Mouse (Mus musculus): ENCODE measurements around the gene Ghr. TPM values are rescaled to one million over a fixed set of nuclear protein-coding genes. Genes with fewer than 3 reads are reported as not detected.

Gene Ghr
- total RNA-seq, 2 experiments from 2014 or later: 112 to 122 TPM

- no peak for DNase-seq
Measured at GRCm38 (mm10) chr15:3445285-3445909, 137.9 kb downstream of the Ghr start.

GRCm38 (mm10) chr15:3444448-3445020 lies 138.8 kb downstream of the Ghr start:
- no peak for DNase-seq

- DNase-seq: no peak
Measured at GRCm38 (mm10) chr15:3441506-3442286, 141.6 kb downstream of the Ghr start.

GRCm38 (mm10) chr15:3437381-3437780 lies 145.9 kb downstream of the Ghr start:
- no peak for DNase-seq

DNA sequence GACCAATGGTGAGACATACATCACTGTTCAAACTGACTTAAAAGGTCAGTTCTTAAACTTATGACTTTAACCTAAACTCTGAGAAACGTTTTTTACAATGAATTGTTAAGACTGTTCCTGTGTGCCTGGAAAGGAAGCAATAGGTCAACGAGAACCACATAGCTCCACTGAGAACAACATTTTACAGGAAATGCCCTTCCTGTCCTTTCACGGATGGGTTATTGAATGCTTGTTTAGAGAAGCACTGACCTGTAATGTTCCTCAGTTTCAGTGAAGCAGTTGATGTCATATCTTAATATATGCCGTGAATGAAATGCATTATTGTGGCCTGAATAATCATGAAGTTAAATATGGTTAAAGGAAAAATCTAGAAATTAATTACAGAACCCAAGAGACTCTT lies 147.7 kb downstream of the Ghr start:
- DNase-seq: no peak

DNA sequence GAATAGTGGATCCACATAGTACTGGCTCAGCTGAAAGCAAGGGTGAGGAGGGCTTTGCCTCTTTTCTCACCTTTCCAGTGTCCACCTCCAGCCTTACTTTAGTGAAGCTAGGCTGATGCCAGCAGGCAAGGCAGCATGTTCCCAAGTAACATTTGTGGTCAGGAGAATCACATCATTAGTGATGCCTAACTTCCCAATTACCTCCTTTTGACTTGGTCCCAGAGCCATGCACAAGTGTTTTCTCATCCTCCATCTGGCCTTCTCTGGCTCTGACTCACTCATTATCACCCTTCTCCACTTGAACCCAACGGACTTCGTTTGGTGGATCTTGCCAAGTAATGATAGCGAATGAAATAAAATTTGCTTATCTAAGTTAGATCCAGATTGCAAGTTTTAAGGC lies 148.8 kb downstream of the Ghr start:
- no peak for DNase-seq

DNA sequence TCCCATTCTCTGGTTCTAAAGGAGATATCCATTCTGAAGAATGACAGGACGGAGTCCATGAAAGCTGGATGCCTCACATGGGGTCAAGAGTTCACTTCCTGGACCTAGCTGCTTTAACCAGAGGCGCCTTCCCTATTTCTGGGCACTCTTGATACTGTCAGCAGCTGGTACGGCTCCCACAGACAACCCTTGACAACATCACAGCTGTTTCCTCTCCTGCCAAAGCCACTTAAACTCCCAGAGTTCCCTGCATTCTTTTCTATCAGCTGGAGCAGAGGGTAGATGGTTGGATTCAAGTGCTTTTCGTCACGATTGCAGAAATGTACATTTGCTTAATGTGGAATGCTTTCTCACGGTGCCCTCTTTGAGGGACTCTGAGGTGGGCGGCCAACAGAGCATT lies 150.0 kb downstream of the Ghr start:
- no peak for DNase-seq

DNA sequence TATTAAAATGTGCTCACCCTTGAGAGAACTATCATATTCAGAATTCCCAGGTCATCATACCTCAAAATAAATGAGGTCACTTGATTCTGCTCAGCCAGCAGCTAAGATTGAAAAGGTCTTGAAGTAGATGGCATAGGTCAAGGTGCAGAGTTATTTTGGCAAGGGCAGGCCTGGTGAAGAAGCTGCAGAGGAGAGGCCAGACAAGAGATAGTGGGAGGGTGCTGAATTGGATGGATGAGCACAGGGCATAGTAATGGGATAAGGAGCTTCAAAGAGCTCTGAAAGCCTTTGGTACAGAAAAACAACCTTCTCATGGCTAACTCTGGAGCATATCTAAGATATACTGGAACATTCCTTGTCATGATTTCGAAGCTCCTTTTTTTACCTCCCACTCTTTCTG lies 150.5 kb downstream of the Ghr start:
- no peak for DNase-seq

DNA sequence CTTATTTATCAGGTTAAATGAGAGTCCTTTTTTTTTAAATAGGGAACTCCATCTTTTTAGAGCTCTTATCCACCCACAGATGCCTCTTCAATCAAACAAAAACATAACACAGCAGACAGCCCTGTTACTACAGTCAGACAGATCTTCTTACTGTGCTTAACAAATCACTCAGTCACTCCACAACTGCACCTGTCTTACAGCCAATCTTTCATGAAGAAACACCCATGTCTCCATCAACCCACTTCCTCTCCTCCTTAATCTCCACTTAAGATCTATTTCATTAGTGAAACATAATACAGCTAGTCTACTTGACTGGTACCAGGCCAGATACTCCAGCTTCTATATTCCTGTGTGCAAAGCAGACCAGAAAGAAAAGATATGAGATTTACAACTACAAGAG lies 153.9 kb downstream of the Ghr start:
- DNase-seq: no peak

- DNase-seq: no peak
Measured at GRCm38 (mm10) chr15:3429001-3429400, 154.3 kb downstream of the Ghr start.

DNA sequence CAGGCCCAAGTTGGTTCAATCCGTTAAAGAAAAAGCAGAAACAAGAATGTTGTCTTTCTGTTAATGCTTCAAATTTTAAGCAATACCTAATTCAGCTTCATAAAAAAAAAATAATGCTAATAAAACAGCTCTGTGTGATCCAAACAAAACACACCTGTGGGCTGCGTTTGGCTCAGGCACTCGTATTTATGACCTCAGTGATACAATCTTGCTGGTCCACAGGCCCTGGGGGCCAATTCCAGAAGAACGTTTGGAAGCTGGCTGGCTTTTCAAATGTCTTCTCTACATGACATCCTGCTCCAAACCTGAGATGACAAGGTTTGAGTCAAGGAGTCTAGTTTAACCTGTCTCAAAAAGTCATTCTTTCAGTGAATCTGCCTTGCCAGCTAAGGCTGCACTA lies 156.9 kb downstream of the Ghr start:
- DNase-seq: no peak

DNA sequence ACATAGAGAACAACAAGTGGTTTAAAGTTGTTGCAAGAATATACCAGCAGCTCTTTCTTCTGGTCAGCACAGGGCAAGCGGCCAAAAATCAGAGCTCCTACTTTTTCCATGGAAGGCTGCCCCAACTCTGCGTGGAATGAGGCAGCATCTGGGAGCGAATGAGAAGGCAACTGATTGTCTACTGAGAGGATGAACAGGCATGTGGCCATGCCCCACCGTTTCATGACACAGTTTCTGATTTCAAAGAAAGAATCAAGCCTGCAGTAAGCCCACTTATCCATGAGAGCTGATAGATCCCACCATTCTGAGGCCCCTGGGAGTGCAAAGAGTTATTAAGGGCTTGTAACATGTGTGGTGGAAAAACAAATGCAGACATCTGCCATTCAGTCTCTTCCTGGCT lies 160.1 kb downstream of the Ghr start:
- peak; percentile 26 for DNase-seq

DNA sequence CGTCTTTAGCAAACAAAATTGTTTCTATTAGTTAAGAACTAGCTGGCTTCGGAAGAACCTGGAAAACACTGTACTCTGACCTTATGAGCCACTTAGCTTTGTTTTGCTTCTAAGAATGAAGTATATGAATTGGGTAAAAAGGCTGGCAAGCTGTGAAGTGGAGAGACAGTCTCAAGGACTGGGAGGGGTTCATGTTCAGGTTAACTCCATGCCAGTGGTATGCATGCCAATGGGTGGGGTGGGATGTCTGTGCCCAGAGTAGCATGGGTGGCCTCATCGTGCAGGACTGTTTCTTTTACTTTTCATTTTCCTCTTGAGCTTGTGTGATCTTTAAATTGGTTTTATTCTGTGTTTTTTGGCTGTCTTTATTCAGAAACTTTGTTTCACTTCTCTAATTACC lies 165.6 kb downstream of the Ghr start:
- DNase-seq: no peak

DNA sequence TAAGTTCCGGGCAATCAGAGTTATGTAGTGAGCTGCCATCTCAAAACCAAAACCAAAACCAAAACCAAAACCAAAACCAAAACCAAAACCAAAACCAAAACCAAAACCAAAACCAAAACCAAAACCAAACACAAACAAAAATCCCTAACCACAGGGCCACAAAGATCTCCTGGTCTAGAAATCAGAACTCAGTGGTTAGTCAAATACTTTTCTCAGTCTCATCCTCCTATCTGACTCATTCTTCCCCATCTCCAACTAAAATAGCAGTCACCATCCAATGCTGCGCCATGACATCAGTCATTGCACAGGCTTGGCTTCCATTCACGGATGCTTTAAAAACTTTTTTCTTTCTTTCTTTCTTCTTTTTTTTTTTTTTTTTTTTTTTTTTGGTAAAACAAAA lies 170.2 kb downstream of the Ghr start:
- DNase-seq: no peak

GRCm38 (mm10) chr15:3408478-3408877 lies 174.8 kb downstream of the Ghr start:
- no peak for DNase-seq

- no peak for DNase-seq
Measured at GRCm38 (mm10) chr15:3399196-3399595, 184.1 kb downstream of the Ghr start.

- DNase-seq: no peak
Measured at GRCm38 (mm10) chr15:3397369-3398100, 185.8 kb downstream of the Ghr start.

- no peak for DNase-seq
Measured at GRCm38 (mm10) chr15:3396149-3396548, 187.1 kb downstream of the Ghr start.

- no peak for DNase-seq
Measured at GRCm38 (mm10) chr15:3395700-3396099, 187.6 kb downstream of the Ghr start.

DNA sequence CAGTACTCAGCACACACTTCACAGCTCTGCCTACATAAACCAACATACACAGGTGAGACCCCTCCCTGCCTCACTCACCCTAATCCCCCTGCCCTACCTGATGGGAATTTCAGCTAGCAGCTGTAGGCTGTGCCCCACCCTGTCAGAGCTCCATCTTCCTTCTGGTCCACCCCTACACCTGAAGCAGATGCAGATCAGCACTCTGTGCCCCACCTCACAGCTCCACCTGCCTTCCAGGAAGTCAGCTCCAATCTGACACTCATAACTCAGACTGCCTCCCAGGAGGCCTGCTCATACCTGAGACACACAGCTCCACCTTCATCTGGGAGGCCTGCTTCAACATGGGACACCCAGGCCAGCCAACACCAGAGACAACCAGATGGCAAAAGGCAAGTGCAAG lies 192.6 kb downstream of the Ghr start:
- no peak for DNase-seq

GRCm38 (mm10) chr15:3389011-3389410 lies 194.3 kb downstream of the Ghr start:
- no peak for DNase-seq

DNA sequence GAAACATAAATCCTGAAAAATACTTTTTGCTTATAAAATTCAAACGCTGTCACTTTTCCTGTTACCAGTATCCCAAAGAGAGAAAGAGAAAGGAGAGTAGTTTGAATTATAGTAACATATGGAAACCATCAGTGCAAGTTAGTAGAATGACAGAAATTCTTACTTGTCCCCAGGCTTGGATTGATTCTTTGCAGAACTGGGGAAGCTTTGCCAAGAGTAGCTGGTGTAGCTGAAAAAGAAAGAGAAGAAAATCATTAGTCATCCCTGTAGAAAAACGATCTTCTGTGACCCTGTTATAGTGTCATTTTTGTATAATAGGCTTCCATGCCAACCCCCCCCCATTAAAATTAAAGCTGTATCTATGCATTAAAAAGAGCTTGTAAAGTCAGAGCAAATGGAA lies 194.8 kb downstream of the Ghr start:
- no peak for DNase-seq

DNA sequence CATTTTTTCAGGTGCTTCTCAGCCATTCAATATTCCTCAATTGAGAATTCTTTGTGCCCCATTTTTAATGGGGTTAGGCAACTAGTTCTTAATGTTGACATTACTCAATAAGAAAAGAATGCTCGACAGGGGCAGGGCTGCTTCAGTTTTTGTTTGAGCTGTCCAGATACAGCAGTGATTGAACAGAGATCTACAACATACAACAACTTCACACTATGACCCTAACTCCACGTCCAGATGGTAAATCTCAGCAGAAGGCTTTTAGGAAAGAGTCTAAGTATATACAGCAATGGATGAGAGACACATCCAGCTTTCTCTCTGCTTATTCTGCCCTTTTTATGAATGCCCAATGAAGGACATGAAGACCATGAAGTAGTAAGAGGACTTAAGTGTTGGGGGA lies 199.5 kb downstream of the Ghr start:
- no peak for DNase-seq
